Mouse (Mus musculus): ENCODE data around the gene Zmynd12. TPM values are rescaled to one million over a fixed set of nuclear protein-coding genes. Genes with fewer than 3 reads are reported as not detected.

The Zmynd12 gene
- total RNA-seq (2021): under 1 TPM in 1 of 2 experiments, not detected in 1; 0.88 TPM

DNA sequence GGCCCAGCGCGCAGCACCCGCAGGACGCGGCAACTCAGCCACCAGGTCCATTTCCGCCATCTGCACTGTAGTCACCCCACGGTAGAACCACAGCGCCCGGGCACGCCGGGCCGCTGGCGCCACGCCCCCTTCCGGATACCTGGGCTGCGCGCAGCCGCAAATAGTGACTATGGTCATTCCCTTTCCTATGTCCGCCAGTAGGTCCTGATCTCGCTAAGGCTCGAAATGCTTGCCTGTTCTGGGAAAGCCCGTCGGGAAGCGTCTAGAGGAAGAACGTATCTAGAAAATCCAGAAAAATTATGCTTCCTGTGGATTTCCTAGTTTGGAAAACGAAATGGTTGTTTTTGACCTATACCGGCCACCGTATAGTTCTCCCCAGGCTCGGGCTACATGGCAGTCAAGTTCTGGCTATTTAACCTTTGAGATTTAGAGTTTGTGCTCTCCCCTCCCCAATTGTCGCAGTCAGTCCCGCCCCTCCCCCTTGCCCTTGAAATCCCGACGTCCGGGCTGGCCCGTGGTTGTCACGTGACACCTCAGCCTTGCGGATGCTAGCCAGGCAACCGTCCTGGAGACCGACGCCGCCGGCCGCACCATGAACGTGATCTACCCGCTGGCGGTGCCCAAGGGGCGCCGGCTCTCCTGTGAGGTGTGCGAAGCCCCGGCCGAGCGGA is at the start of gene Zmynd12, which contains the start of gene Ppcs:
Gene Zmynd12, plus strand, starts transcription at position 521 of the 671 bp plus-strand sequence.
Gene Ppcs, minus strand, starts transcription at position 127 of the 671 bp plus-strand sequence.
- intact Hi-C loops (cut with DNase I): loop anchor here (1.0 to 5.0 kb wide), 2 partner anchors 40 to 117 kb away; partner anchors contain the start of gene Frg2f1
- DNase-seq (ENCODE audit: low spot score in 2 of 2): peak; percentile 89 to 90

- intact Hi-C loops (cut with DNase I): no loop called here
- DNase-seq (ENCODE audit: low spot score in 2 of 2): no peak
These were observed 41.0 kb upstream of the Zmynd12 start for GRCm38 (mm10) chr4:119381471-119382190.

- DNase-seq (ENCODE audit: low spot score in 2 of 2): no peak
- intact Hi-C loops (cut with DNase I): no loop called here
These were observed 33.4 kb upstream of the Zmynd12 start for GRCm38 (mm10) chr4:119389184-119389583.

DNA sequence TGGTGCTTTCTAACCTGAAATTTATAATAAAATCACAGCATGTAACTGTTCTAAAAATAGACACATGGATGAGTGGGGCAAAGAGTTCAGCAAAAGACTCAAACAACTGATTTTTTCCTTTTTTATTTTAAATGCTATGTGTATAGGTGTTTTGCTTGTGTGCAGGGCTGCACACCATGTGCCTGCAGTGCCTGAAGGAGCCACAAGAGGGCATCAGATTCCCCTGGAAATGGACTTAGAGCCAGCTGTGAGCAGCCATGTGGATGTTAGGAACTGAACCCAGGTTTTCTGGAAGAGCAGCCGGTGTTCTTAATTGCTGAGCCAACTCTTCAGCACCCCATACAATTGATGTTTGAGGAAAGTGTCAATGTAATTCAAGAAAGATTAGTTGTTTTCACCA is 32.2 kb upstream of the Zmynd12 start:
- intact Hi-C loops (cut with DNase I): no loop called here
- no peak for DNase-seq (ENCODE audit: low spot score in 2 of 2)

GRCm38 (mm10) chr4:119398751-119399150 is 23.9 kb upstream of the Zmynd12 start:
- no peak for DNase-seq (ENCODE audit: low spot score in 2 of 2)
- intact Hi-C loops (cut with DNase I): no loop called here

GRCm38 (mm10) chr4:119400896-119401295 is 21.7 kb upstream of the Zmynd12 start:
- no peak for DNase-seq (ENCODE audit: low spot score in 2 of 2)
- intact Hi-C loops (cut with DNase I): no loop called here

GRCm38 (mm10) chr4:119403431-119403830 is 19.2 kb upstream of the Zmynd12 start:
- no peak for DNase-seq (ENCODE audit: low spot score in 2 of 2)
- intact Hi-C loops (cut with DNase I): no loop called here

DNA sequence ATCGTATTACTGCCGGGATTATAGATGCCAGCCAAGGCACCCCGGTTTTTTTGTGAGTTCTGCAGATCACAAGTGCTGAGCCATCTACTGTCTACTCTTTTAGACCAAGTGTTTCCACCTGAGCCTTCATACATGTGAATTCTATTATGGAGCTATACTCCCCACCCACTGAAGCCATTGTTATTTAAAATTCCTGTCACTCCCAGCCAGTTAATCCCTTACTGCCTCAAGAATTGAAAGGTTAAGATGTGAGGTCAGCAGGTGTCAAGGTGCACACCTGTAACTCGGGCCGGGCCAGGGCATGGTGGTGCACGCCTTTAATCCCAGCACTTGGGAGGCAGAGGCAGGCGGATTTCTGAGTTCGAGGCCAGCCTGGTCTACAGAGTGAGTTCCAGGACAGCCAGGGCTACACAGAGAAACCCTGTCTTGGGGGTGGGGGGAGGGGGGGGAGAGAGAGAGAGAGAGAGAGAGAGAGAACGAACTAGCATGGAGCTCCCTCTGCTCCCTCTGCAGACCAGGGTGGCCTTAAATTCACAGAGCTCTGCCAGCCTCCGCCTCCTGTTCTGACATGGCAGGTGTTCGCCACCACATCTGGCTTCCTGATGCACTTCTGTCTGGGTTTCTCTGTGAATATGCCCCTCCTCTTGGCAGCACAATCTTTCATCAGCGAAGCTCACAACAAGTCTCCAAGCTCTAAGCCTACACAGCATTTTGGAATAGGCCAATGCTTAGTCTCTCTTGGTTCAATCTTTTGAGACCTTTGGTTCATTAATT is 10.6 kb upstream of the Zmynd12 start:
- intact Hi-C loops (cut with DNase I): no loop called here
- DNase-seq (ENCODE audit: low spot score in 2 of 2): no peak

DNA sequence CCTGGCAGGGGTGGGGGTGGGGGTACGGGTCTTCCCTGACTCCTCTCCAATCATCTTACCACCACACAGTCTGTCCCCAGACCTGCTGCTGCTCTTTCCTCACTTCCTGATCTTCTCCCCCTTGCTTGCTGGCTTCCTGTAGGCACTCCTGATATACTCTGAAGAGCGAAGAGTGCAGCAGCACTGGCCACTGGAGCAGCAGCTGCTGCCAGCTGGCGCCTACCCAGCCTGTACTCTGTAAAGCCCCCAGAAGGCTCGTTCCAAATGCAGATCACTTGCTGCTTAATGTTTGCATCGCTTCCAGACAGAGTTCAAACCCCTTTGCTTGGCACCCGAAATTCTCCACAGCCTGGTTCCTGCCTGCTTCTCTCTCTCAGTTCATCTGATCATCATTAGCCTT is 9.8 kb upstream of the Zmynd12 start:
- no peak for DNase-seq (ENCODE audit: low spot score in 2 of 2)
- intact Hi-C loops (cut with DNase I): no loop called here

DNA sequence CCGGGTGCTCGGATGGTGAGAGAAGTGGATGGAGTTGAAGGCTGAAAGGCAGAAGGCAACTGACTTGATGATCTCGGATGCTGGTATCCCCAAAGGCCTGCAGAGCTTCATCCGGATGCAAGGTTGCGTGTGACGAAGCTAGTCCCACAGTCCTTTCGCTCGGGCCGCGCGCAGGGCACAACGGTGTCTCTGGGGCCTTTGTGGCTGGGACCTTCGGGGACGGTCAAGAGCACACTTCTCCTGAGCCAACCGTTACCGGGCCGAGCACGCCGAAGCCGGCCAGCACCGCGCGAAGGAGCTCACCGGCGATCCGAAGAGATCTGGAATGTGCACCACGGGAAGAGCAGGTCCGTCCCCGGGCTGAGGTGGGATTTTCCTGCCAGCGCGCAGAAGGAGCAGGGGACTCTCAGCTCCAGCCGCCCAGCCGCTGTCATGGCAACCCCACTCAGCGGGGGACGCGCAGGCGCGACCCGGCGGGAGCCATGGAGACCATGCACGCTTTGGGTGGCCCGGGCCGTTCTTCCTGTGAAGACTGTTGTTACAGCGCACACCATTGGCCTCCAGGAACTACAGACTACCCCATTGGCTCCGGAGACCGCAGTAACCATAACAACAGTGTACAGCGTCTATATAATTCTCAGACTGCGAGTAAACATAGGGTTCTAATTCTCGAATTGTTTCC is 7.4 kb upstream of the Zmynd12 start, which contains the start of gene Ccdc30:
Gene Ccdc30, minus strand, starts transcription at position 450 of the 682 bp plus-strand sequence.
- DNase-seq (ENCODE audit: low spot score in 2 of 2): peak; percentile 96
- intact Hi-C loops (cut with DNase I): no loop called here

DNA sequence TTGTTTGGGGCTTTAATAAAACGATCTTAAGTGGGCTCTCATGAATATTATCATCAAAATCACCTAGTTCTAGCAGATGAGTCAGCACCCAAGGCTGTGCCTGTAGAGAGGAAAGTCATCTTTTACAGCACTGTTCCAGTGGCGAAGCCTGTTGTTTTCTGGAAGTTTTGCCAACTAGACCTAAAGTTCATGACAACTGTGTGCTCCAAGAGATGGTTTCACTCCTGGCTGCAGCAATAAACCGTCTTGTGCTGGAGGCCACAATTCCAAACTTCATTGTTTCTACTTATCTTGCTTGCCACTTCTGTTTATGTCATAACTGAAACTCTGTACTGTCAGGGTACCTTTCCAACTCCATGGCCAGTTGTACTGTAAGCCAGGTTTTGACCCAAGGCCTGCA is 5.3 kb upstream of the Zmynd12 start:
- intact Hi-C loops (cut with DNase I): no loop called here
- DNase-seq (ENCODE audit: low spot score in 2 of 2): no peak

- intact Hi-C loops (cut with DNase I): no loop called here
- DNase-seq (ENCODE audit: low spot score in 2 of 2): no peak
These were observed 4.7 kb upstream of the Zmynd12 start for GRCm38 (mm10) chr4:119417894-119418293.

DNA sequence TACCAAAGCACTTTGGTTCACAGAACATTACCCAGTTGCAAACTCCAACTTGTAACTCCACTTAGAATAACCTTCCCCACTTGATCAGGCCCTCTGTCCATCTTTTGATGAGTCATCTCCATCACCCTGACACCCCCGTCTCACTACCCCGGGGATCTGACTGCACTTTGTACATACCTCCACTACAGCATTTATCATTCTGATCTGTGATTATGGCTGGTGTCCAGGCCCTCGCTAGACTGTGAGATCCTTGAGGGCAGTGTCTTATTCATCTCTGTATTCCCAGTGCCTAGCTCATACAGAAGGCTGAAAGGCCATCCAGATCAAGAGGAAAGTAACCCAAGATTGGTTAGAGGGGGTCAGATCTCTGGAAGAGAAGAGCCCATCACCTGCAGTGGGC is 1.4 kb upstream of the Zmynd12 start:
- DNase-seq (ENCODE audit: low spot score in 2 of 2): no peak
- intact Hi-C loops (cut with DNase I): loop anchor here (5.0 kb wide), 1 partner anchor 41 kb away; no protein-coding TSS in a partner anchor

GRCm38 (mm10) chr4:119421921-119422293 is 707 bp upstream of the Zmynd12 start:
- intact Hi-C loops (cut with DNase I): loop anchor here (1.0 to 5.0 kb wide), 2 partner anchors 40 to 117 kb away; partner anchors contain the start of gene Frg2f1
- DNase-seq (ENCODE audit: low spot score in 2 of 2): no peak

DNA sequence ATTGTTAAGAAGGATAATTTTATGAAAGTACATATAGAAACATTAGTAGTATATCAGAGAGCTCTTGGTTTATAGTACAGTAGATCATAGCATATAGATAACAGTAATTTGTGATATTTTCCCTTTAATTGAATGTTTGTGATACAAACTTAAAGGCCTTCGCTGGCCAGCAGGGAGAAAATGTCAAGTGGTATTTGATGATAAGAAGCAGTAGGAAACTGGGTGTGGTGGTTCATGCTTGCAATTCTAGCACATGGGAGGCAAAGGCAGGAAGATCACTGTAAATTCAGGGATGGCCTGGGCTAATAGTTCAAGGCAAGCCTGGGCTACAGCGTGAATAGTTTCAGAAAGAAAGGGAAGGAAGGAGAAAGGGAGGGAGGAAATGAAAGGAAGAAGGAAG is 2.5 kb downstream of the Zmynd12 start:
- intact Hi-C loops (cut with DNase I): no loop called here
- DNase-seq (ENCODE audit: low spot score in 2 of 2): no peak

- intact Hi-C loops (cut with DNase I): no loop called here
- no peak for DNase-seq (ENCODE audit: low spot score in 2 of 2)
These were observed 3.0 kb downstream of the Zmynd12 start for GRCm38 (mm10) chr4:119425601-119426000.

DNA sequence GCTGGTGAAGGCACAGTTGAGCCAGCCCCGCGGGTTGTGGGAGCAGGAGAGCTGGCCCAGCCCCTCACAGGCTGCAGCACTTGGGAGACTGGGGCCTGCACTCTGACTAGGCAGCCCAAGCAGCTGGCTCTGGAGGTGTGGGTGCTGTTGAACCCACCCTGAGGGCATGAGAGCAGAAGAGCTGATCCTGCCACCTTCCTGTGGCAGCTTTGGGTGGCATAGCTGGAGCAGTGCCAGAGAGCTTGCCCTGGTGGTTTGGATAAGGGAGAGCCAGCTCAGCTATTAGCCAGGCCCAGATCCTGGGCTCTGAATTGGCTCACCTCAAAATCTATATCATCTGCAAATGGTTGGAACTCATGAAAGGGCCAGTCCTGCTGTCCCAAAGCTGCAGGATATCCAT is 5.1 kb downstream of the Zmynd12 start:
- no peak for DNase-seq (ENCODE audit: low spot score in 2 of 2)
- intact Hi-C loops (cut with DNase I): no loop called here

DNA sequence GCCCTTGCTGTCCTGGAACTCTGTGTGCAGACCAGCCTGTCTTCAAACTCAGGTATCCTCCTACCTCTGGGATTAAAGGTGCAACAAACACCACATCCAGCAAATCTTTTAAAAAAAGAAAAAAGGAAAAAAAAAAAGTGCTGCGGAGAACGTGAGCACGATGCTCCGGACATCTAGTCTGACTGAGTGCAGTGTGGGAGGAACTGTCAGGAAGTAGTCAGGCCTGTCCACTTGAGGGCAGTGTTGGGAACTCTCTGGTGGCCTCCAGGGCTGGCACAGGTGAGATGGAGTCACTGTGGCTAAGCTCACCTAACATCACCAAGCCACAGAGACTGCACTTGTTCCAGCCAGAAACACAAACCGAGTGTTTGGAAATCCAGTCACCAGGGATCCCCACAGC is 8.1 kb downstream of the Zmynd12 start:
- intact Hi-C loops (cut with DNase I): no loop called here

GRCm38 (mm10) chr4:119437936-119438335 is 15.3 kb downstream of the Zmynd12 start:
- no peak for DNase-seq (ENCODE audit: low spot score in 2 of 2)
- intact Hi-C loops (cut with DNase I): no loop called here

More for the DNA sequence above, 8.1 kb downstream of the Zmynd12 start:
- DNase-seq (ENCODE audit: low spot score in 2 of 2): peak in 1 of 2 experiments; percentile 13

DNA sequence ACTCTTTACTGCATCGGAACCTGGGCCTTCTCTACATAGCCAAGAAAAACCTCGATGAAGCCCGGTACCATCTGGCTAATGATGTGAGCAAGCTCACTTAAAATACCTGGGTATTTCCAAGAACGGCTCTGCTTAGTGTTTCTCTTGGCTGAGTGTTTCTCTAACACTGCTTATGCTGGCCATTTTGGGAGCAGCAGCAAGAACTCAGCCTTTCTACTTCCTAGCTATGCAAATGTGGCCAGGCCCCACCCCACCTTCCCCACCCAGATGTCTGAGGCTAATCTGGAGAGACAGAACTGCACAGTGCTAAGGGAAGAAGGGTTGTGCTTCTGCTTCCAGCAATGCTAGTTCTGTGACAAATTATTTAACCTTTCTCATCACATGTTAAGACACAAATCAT is 19.2 kb downstream of the Zmynd12 start:
- intact Hi-C loops (cut with DNase I): no loop called here
- no peak for DNase-seq (ENCODE audit: low spot score in 2 of 2)

Measured in left cerebral cortex, postnatal 36 days (tissue).